Mouse (Mus musculus) heart, embryonic 13.5 days (tissue): ENCODE data around the gene S100a14. TPM values are rescaled to one million over a fixed set of nuclear protein-coding genes. Genes with fewer than 3 reads are reported as not detected.

Source experiments
- ATAC-seq: fragments of 200-750 bp; cut with Nextera tagmentation; 2 replicates; pipeline ENCODE4 v1.8.0; 2017; ENCODE audit warnings: moderate TSS enrichment; ENCODE audit not compliant: insufficient number of reproducible peaks, low FRiP score, low TSS enrichment; ENCODE audit errors: extremely low read depth
- H3K27ac ChIP-seq: fragments of 300-500 bp; sonication (generic); replicated peaks from 2 replicates; pipeline ENCODE4 v1.5.1; 2015; ENCODE audit warnings: moderate library complexity, mild to moderate bottlenecking, inconsistent platforms
- H3K27me3 ChIP-seq: fragments of 300-500 bp; sonication (generic); replicated peaks from 2 replicates; pipeline ENCODE4 v1.6.1; 2015; ENCODE audit warnings: mild to moderate bottlenecking, inconsistent platforms
- H3K36me3 ChIP-seq: fragments of 300-500 bp; sonication (generic); 2 replicates; pipeline ENCODE4 v1.6.1; 2015; ENCODE audit warnings: mild to moderate bottlenecking, inconsistent platforms
- H3K4me1 ChIP-seq: fragments of 300-500 bp; sonication (generic); 2 replicates; pipeline ENCODE4 v1.6.1; 2015; ENCODE audit warnings: inconsistent platforms
- H3K4me2 ChIP-seq: fragments of 300-500 bp; sonication (generic); 2 replicates; pipeline ENCODE4 v1.6.1; 2015; ENCODE audit warnings: inconsistent platforms, mild to moderate bottlenecking, moderate library complexity
- H3K4me3 ChIP-seq: fragments of 300-500 bp; sonication (generic); 2 replicates; pipeline ENCODE4 v1.5.1; 2015; ENCODE audit warnings: moderate library complexity, mild to moderate bottlenecking, inconsistent platforms
- H3K9ac ChIP-seq: fragments of 300-500 bp; sonication (generic); 2 replicates; pipeline ENCODE4 v1.6.1; 2015; ENCODE audit warnings: inconsistent platforms, mild to moderate bottlenecking, moderate library complexity
- H3K9me3 ChIP-seq: fragments of 300-500 bp; sonication (generic); 2 replicates; pipeline ENCODE4 v1.6.1; 2016; ENCODE audit warnings: inconsistent platforms
- WGBS: fragments of 180-500 bp; shearing (Covaris S2); methylation state at CpG from one replicate; pipeline ENCODE4 v1.1.7; 2015; ENCODE audit warnings: mixed read lengths; 5-methylcytosine and 5-hydroxymethylcytosine counted together
- polyA plus RNA-seq: library from polyadenylated mRNA; unstranded; fragments of >200 nt; fragmentation: Nextera tagmentation; extraction: Ambion mirVana; gene quantifications from 2 replicates; pipeline ENCODE4 v1.2.1, GENCODE M21; 2015

Gene S100a14
- polyA plus RNA-seq, 1 experiment from 2014 or later, result 0.28 TPM

GRCm38 (mm10) chr3:90555954-90556353 lies 29.3 kb downstream of the S100a14 start:
- no peaks in the 10 kb centered on the region for H3K4me1 ChIP-seq
- H3K9me3 ChIP-seq, result no peaks in the 10 kb centered on the region
- no peak overlapping the region for H3K4me2 ChIP-seq
- ATAC-seq, result no peak
- no peaks in the 10 kb centered on the region for H3K27me3 ChIP-seq
- H3K27ac ChIP-seq, result no peak overlapping the region
- no peak overlapping the region for H3K4me3 ChIP-seq
- H3K36me3 ChIP-seq, result no peaks in the 10 kb centered on the region
- H3K9ac ChIP-seq, result no peak overlapping the region
- WGBS, result 64% methylated on average over 5 of the region's 5 CpGs

- Histone ChIP-seq H3K9ac (no peak within 1 kb of the TSS), H3K36me3 (no peaks in the 10 kb centered on the region), H3K9me3 (no peaks in the 10 kb centered on the region), H3K4me3 (no peak within 1 kb of the TSS), H3K4me2 (no peak within 1 kb of the TSS), H3K4me1 (no peaks in the 10 kb centered on the region), H3K27ac (no peak within 1 kb of the TSS), H3K27me3 (no peaks in the 10 kb centered on the region)
- no peak for ATAC-seq
- 77% methylated on average over 6 of the region's 6 CpGs for whole genome bisulfite sequencing
Measured at GRCm38 (mm10) chr3:90560008-90560628, 33.5 kb downstream of the S100a14 start, which contains the start of gene S100a3. Gene S100a3 (plus strand): TSS chr3:90560578.

DNA sequence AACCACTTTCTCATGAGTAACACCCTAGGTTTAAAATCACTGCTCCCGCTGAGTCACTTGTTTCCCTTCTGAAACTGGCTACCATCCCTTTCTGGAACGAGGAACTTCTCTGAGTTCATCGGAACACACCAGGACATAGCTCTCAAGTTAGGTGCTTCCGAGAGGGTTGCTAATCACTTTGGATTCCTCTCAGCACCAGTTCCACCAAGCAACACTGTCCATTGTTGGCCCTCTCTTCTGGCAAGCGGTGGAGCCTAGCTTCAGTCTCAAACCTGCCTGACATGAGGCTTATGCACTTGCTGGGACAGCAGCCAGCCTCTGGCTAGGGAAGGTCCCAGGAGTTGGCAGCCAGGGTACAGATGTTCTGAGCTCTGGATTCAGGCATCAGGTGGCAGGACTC lies 48.0 kb downstream of the S100a14 start:
- Histone ChIP-seq H3K36me3 (no peaks in the 10 kb centered on the region), H3K27ac (no peak overlapping the region), H3K9ac (no peak overlapping the region), H3K4me1 (no peaks in the 10 kb centered on the region), H3K4me3 (no peak overlapping the region), H3K4me2 (no peak overlapping the region), H3K9me3 (no peaks in the 10 kb centered on the region), H3K27me3 (no peaks in the 10 kb centered on the region)
- ATAC-seq, result no peak
- WGBS, result 68% methylated on average over 5 of the region's 5 CpGs

DNA sequence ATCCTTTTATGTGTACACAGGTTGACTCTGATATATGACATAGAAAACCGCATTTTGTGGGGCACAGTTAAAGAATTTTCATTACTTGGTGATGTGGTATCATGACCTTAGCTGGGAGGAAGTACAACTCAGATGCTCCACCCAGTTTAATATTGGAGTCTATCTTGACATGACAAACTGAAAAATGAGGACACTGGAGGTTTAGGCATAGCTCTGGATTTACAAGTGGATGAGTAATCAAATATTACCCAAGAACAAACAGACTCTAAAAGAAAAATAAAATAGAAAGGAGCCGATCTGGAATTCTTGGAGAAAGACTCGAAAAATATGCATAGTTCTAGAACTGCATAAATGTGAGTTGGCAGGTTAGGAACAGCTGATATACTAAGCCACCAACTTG lies 48.7 kb downstream of the S100a14 start:
- ATAC-seq, result no peak
- Histone ChIP-seq H3K4me1 (no peaks in the 10 kb centered on the region), H3K27ac (no peak overlapping the region), H3K9me3 (no peaks in the 10 kb centered on the region), H3K36me3 (no peaks in the 10 kb centered on the region), H3K27me3 (no peaks in the 10 kb centered on the region), H3K4me3 (no peak overlapping the region), H3K4me2 (no peak overlapping the region), H3K9ac (no peak overlapping the region)
- WGBS, result 71% methylated on average over 3 of the region's 3 CpGs

DNA sequence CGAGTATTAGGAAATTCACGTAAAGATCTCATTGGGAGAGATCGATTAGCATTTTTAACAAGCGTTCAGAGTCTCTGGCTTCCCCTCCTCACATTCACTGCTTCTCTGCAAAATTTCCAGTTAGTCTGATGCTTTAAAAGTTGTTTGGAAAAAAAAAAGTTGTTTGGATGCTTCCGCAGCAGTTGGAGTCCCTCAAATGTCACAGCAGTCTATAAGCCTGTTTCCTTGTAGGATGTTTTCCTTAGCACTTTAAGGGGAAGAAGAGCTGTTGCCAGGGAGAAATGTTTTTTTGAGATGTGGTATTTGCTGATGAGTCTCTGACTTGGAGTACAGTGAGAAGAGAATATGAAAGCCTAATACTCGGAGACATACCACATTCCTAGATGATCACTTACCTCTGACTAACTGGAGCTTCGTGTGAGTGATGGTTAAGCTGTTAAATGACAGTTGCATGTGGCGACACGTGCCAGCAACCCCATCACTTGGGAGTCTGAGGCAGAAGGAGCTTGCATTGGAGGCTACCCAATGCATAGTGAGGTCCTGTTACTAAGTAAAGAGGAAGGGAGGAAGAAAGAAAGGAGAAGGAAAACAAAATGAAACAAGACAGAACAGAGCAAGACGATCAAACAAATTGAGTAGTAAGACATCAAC lies 49.8 kb downstream of the S100a14 start:
- ATAC-seq, result no peak

More for the DNA sequence above, 49.8 kb downstream of the S100a14 start:
- Histone ChIP-seq H3K36me3 (no peaks in the 10 kb centered on the region), H3K4me3 (no peak overlapping the region), H3K4me2 (no peak overlapping the region), H3K4me1 (no peaks in the 10 kb centered on the region), H3K27me3 (no peaks in the 10 kb centered on the region), H3K9ac (no peak overlapping the region), H3K9me3 (no peaks in the 10 kb centered on the region), H3K27ac (no peak overlapping the region)
- WGBS, result 57% methylated on average over 10 of the region's 10 CpGs

Other genes with a start within 250 kb of the S100a14 start
- 7.9 and 9.3 TPM in 2 replicates for gene Gatad2b, start 233.7 kb upstream of the S100a14 start, polyA plus RNA-seq
- 5.5 and 7.2 TPM in 2 replicates for gene Slc27a3, start 136.9 kb upstream of the S100a14 start, polyA plus RNA-seq
- 17.5 and 19.8 TPM in 2 replicates for gene Ints3, start 93.2 kb upstream of the S100a14 start, polyA plus RNA-seq
- gene Npr1, start 61.0 kb upstream of the S100a14 start, polyA plus RNA-seq, result 9.7 and 11.4 TPM in 2 replicates
- gene Ilf2, start 50.7 kb upstream of the S100a14 start, polyA plus RNA-seq, result 116 and 125 TPM in 2 replicates
- 72.8 and 74.7 TPM in 2 replicates for gene Snapin, start 35.8 kb upstream of the S100a14 start, polyA plus RNA-seq
- 92.0 and 98.5 TPM in 2 replicates for gene Chtop, start 17.4 kb upstream of the S100a14 start, polyA plus RNA-seq
- 203 and 220 TPM in 2 replicates for gene S100a1, start 12.5 kb upstream of the S100a14 start, polyA plus RNA-seq
- gene S100a13, start 12.4 kb upstream of the S100a14 start, polyA plus RNA-seq, result 70.4 and 73.4 TPM in 2 replicates
- gene S100a16, start 10.4 kb downstream of the S100a14 start, polyA plus RNA-seq, result 62.7 and 65.2 TPM in 2 replicates
- gene S100a3, start 33.7 kb downstream of the S100a14 start, polyA plus RNA-seq, result 0.27 and 0.32 TPM in 2 replicates
- not detected in 2 replicates for gene S100a2, start 63.4 kb downstream of the S100a14 start, polyA plus RNA-seq
- not detected in 2 replicates for gene Gm42674, start 75.0 kb downstream of the S100a14 start, polyA plus RNA-seq
- gene S100a4, start 76.9 kb downstream of the S100a14 start, polyA plus RNA-seq, result 2.4 and 3.1 TPM in 2 replicates
- gene S100a5, start 81.7 kb downstream of the S100a14 start, polyA plus RNA-seq, result not detected in 2 replicates
- 38.1 and 38.2 TPM in 2 replicates for gene S100a6, start 86.0 kb downstream of the S100a14 start, polyA plus RNA-seq
- not detected in 2 replicates for gene S100a7a, start 127.2 kb downstream of the S100a14 start, polyA plus RNA-seq
- 10.4 and 15.2 TPM in 2 replicates for gene S100a8, start 142.1 kb downstream of the S100a14 start, polyA plus RNA-seq
- gene S100a9, start 168.9 kb downstream of the S100a14 start, polyA plus RNA-seq, result 5.2 and 10.9 TPM in 2 replicates
- not detected in 2 replicates for gene Pglyrp4, start 200.1 kb downstream of the S100a14 start, polyA plus RNA-seq